Mouse (Mus musculus): ENCODE measurements at regions not wholly inside any gene's neighbourhood (a gene's known extent, or its start where the extent isn't known, plus 50 kb on each side); places are given as distances from the start of the nearest gene placed in this dataset.

DNA sequence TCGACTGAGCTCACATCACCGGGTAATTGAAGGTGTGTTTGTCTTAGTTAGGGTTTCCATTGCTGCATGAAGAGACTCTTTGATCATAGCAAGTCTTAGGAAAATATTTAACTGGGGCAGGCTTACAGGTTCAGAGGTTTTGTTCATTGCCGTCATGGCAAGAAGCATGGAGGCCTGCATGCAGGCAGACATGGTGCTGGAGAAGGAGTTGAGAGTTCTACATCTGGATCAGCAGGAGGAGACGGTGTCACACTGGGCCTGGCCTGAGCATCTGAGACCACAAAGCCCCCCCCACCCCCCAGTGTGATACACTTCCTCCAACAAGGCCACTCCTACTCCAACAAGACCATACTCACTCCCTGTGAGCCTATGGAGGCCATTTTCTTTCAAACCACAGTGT is 61.3 kb upstream of the Cyp1b1 start:
- Histone ChIP-seq H3K9me3 (replicated peaks; ENCODE audit: control insufficient read depth, low read length) (no peaks in the 10 kb centered on the region), H3K9ac (ENCODE audit: low read length) (no peak overlapping the region), H3K36me3 (ENCODE audit: control insufficient read depth, insufficient read depth, low read length) (no peaks in the 10 kb centered on the region), H3K27me3 (replicated peaks; ENCODE audit: control insufficient read depth, insufficient read depth, low read length) (no peaks in the 10 kb centered on the region), H3K27ac (ENCODE audit: low read depth, low read length) (no peak overlapping the region), H3K4me2 (ENCODE audit: low read length) (no peak overlapping the region), H3K4me3 (ENCODE audit: low read depth, low read length) (no peak overlapping the region), H3K4me1 (ENCODE audit: control insufficient read depth, insufficient read depth, low read length) (no peaks in the 10 kb centered on the region)
- ATAC-seq (no peak), DNase-seq (ENCODE audit: low spot score) (no peak)
- 85% methylated on average over 4 of the region's 4 CpGs for WGBS

DNA sequence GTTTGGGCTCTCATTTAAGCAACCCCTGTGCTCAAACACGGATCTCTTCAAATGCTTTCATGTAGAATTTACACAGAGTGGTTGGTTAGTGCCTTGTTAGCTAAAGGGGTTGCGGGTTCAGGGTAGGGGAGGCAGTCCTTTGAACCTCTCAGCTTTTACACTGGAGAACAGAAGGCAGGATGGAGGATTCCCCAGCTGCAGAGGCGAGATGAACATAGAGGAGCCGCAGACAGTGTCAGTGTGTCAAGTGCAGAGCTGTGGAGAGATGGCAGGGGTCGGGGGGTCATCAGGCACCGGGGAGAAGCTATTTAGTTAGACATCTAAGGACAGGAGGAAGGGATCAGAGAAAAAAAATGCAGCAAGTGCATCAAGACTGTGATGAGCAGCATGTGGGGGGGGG is 60.4 kb upstream of the Cyp1b1 start:
- H3K27ac ChIP-seq (ENCODE audit: low read depth, low read length), result no peak overlapping the region
- H3K4me1 ChIP-seq (ENCODE audit: control insufficient read depth, insufficient read depth, low read length), result no peaks in the 10 kb centered on the region
- H3K4me3 ChIP-seq (ENCODE audit: low read depth, low read length), result no peak overlapping the region
- WGBS, result 88% methylated on average over 6 of the region's 6 CpGs
- no peak overlapping the region for H3K9ac ChIP-seq (ENCODE audit: low read length)
- no peaks in the 10 kb centered on the region for H3K9me3 ChIP-seq (replicated peaks; ENCODE audit: control insufficient read depth, low read length)
- H3K4me2 ChIP-seq (ENCODE audit: low read length), result no peak overlapping the region
- ATAC-seq (no peak), DNase-seq (ENCODE audit: low spot score) (no peak)
- H3K27me3 ChIP-seq (replicated peaks; ENCODE audit: control insufficient read depth, insufficient read depth, low read length), result no peaks in the 10 kb centered on the region
- no peaks in the 10 kb centered on the region for H3K36me3 ChIP-seq (ENCODE audit: control insufficient read depth, insufficient read depth, low read length)

GRCm38 (mm10) chr17:79774291-79774690 is 59.4 kb upstream of the Cyp1b1 start:
- H3K4me3 ChIP-seq (ENCODE audit: low read depth, low read length), result no peak overlapping the region
- no peak for ATAC-seq
- no peak overlapping the region for H3K4me2 ChIP-seq (ENCODE audit: low read length)
- no peak overlapping the region for H3K27ac ChIP-seq (ENCODE audit: low read depth, low read length)
- no peaks in the 10 kb centered on the region for H3K36me3 ChIP-seq (ENCODE audit: control insufficient read depth, insufficient read depth, low read length)
- H3K27me3 ChIP-seq (replicated peaks; ENCODE audit: control insufficient read depth, insufficient read depth, low read length), result no peaks in the 10 kb centered on the region
- WGBS, result 83% methylated on average over 1 of the region's 1 CpGs
- no peaks in the 10 kb centered on the region for H3K9me3 ChIP-seq (replicated peaks; ENCODE audit: control insufficient read depth, low read length)
- H3K9ac ChIP-seq (ENCODE audit: low read length), result no peak overlapping the region
- no peaks in the 10 kb centered on the region for H3K4me1 ChIP-seq (ENCODE audit: control insufficient read depth, insufficient read depth, low read length)
- DNase-seq (ENCODE audit: low spot score), result no peak

GRCm38 (mm10) chr17:79772219-79772618 is 57.4 kb upstream of the Cyp1b1 start:
- Histone ChIP-seq H3K4me1 (ENCODE audit: control insufficient read depth, insufficient read depth, low read length) (no peaks in the 10 kb centered on the region), H3K4me2 (ENCODE audit: low read length) (peak overlapping the region; percentile 3; the same call in 1 of the 2 replicates), H3K9ac (ENCODE audit: low read length) (no peak overlapping the region), H3K27me3 (replicated peaks; ENCODE audit: control insufficient read depth, insufficient read depth, low read length) (no peaks in the 10 kb centered on the region), H3K9me3 (replicated peaks; ENCODE audit: control insufficient read depth, low read length) (no peaks in the 10 kb centered on the region), H3K27ac (ENCODE audit: low read depth, low read length) (no peak overlapping the region), H3K4me3 (ENCODE audit: low read depth, low read length) (no peak overlapping the region), H3K36me3 (ENCODE audit: control insufficient read depth, insufficient read depth, low read length) (no peaks in the 10 kb centered on the region)
- 61% methylated on average over 4 of the region's 4 CpGs for WGBS
- ATAC-seq (no peak), DNase-seq (ENCODE audit: low spot score) (no peak)

GRCm38 (mm10) chr17:79771727-79772126 is 56.9 kb upstream of the Cyp1b1 start:
- no peaks in the 10 kb centered on the region for H3K27me3 ChIP-seq (replicated peaks; ENCODE audit: control insufficient read depth, insufficient read depth, low read length)
- DNase-seq (ENCODE audit: low spot score), result peak; percentile 49
- WGBS, result 9% methylated on average over 10 of the region's 10 CpGs
- H3K4me1 ChIP-seq (ENCODE audit: control insufficient read depth, insufficient read depth, low read length), result no peaks in the 10 kb centered on the region
- H3K4me2 ChIP-seq (ENCODE audit: low read length), result peak overlapping the region; percentile 3; the same call in 1 of the 2 replicates
- no peak overlapping the region for H3K27ac ChIP-seq (ENCODE audit: low read depth, low read length)
- ATAC-seq, result peak; percentile 57; the same call in 1 of the 2 replicates
- H3K4me3 ChIP-seq (ENCODE audit: low read depth, low read length), result no peak overlapping the region
- no peaks in the 10 kb centered on the region for H3K36me3 ChIP-seq (ENCODE audit: control insufficient read depth, insufficient read depth, low read length)
- no peak overlapping the region for H3K9ac ChIP-seq (ENCODE audit: low read length)
- no peaks in the 10 kb centered on the region for H3K9me3 ChIP-seq (replicated peaks; ENCODE audit: control insufficient read depth, low read length)

DNA sequence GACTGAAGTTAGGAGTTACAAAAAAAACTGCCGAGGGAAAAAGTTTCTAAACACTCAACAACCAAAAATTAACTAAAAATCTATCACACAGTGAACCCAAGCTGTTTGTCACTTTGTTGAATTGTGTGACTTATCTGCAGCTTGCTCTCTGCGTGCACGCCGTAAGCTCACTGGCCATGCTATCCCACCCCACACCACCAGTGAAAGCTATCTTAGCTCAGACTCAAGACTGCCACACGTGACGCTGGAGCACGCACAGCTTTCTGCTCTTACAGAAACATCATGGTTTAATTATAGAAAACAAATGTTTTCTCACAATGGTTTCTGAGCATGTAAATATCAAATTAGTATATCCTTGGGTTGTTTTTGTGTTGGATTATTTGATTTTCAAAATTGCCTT is 56.0 kb upstream of the Cyp1b1 start:
- no peaks in the 10 kb centered on the region for H3K4me1 ChIP-seq (ENCODE audit: control insufficient read depth, insufficient read depth, low read length)
- H3K27ac ChIP-seq (ENCODE audit: low read depth, low read length), result no peak overlapping the region
- DNase-seq (ENCODE audit: low spot score) (no peak), ATAC-seq (no peak)
- H3K27me3 ChIP-seq (replicated peaks; ENCODE audit: control insufficient read depth, insufficient read depth, low read length), result no peaks in the 10 kb centered on the region
- no peaks in the 10 kb centered on the region for H3K36me3 ChIP-seq (ENCODE audit: control insufficient read depth, insufficient read depth, low read length)
- H3K9me3 ChIP-seq (replicated peaks; ENCODE audit: control insufficient read depth, low read length), result no peaks in the 10 kb centered on the region
- WGBS, result 85% methylated on average over 7 of the region's 7 CpGs
- H3K9ac ChIP-seq (ENCODE audit: low read length), result no peak overlapping the region
- no peak overlapping the region for H3K4me2 ChIP-seq (ENCODE audit: low read length)
- no peak overlapping the region for H3K4me3 ChIP-seq (ENCODE audit: low read depth, low read length)

DNA sequence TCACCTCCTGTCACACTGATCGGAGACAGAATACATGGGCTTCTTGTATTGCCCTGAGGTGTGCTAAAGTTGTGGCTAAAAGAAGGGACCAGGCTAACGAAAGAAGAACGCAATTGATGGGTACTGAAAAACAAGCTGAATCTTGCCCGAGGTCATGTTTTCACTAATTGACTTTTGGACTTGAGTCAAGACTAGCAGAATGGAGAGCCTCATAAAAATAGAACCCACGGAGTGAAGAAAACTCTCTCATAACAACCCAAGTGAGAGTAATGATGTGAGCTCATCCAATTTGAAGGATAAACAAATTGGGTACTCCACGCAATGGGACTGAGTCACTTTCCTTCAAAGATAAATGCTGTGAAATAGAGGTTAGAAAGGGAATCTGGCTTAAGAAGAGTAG is 55.0 kb upstream of the Cyp1b1 start:
- Histone ChIP-seq H3K4me3 (ENCODE audit: low read depth, low read length) (no peak overlapping the region), H3K36me3 (ENCODE audit: control insufficient read depth, insufficient read depth, low read length) (no peaks in the 10 kb centered on the region), H3K27ac (ENCODE audit: low read depth, low read length) (no peak overlapping the region), H3K4me1 (ENCODE audit: control insufficient read depth, insufficient read depth, low read length) (no peaks in the 10 kb centered on the region), H3K9ac (ENCODE audit: low read length) (no peak overlapping the region), H3K4me2 (ENCODE audit: low read length) (no peak overlapping the region), H3K27me3 (replicated peaks; ENCODE audit: control insufficient read depth, insufficient read depth, low read length) (no peaks in the 10 kb centered on the region), H3K9me3 (replicated peaks; ENCODE audit: control insufficient read depth, low read length) (no peaks in the 10 kb centered on the region)
- 51% methylated on average over 6 of the region's 6 CpGs for WGBS
- ATAC-seq (no peak), DNase-seq (ENCODE audit: low spot score) (no peak)

DNA sequence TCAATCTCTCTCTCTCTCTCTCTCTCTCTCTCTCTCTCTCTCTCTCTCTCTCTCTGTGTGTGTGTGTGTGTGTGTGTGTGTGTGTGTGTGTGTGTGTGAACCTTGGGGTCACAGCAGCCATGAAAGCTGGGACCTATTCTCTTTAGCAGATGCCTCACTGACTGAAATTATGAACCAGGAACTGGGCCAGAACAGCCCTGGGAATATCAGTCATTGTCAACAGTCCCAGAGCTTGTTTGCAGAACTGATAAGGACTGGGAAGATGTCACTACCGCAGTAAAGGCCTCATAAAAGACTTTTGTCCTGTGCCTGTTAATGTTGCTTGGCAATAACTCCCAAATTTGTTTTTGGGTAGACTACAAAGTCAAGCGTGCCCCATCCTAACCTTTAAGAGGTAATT is 53.2 kb upstream of the Cyp1b1 start:
- no peak overlapping the region for H3K27ac ChIP-seq (ENCODE audit: low read depth, low read length)
- ATAC-seq (no peak), DNase-seq (ENCODE audit: low spot score) (no peak)
- H3K9ac ChIP-seq (ENCODE audit: low read length), result no peak overlapping the region
- 73% methylated on average over 2 of the region's 2 CpGs for WGBS
- H3K4me2 ChIP-seq (ENCODE audit: low read length), result no peak overlapping the region
- H3K9me3 ChIP-seq (replicated peaks; ENCODE audit: control insufficient read depth, low read length), result no peaks in the 10 kb centered on the region
- H3K4me1 ChIP-seq (ENCODE audit: control insufficient read depth, insufficient read depth, low read length), result no peaks in the 10 kb centered on the region
- no peaks in the 10 kb centered on the region for H3K27me3 ChIP-seq (replicated peaks; ENCODE audit: control insufficient read depth, insufficient read depth, low read length)
- H3K36me3 ChIP-seq (ENCODE audit: control insufficient read depth, insufficient read depth, low read length), result no peaks in the 10 kb centered on the region
- H3K4me3 ChIP-seq (ENCODE audit: low read depth, low read length), result no peak overlapping the region

GRCm38 (mm10) chr17:79765061-79765794 is 50.4 kb upstream of the Cyp1b1 start:
- WGBS, result 69% methylated on average over 7 of the region's 7 CpGs
- no peaks in the 10 kb centered on the region for H3K27me3 ChIP-seq (replicated peaks; ENCODE audit: control insufficient read depth, insufficient read depth, low read length)
- peak; percentile 31 for DNase-seq (ENCODE audit: low spot score)
- H3K9me3 ChIP-seq (replicated peaks; ENCODE audit: control insufficient read depth, low read length), result no peaks in the 10 kb centered on the region
- no peak for ATAC-seq
- no peak overlapping the region for H3K4me3 ChIP-seq (ENCODE audit: low read depth, low read length)
- H3K4me1 ChIP-seq (ENCODE audit: control insufficient read depth, insufficient read depth, low read length), result no peaks in the 10 kb centered on the region
- H3K27ac ChIP-seq (ENCODE audit: low read depth, low read length), result no peak overlapping the region
- no peak overlapping the region for H3K4me2 ChIP-seq (ENCODE audit: low read length)
- no peaks in the 10 kb centered on the region for H3K36me3 ChIP-seq (ENCODE audit: control insufficient read depth, insufficient read depth, low read length)
- H3K9ac ChIP-seq (ENCODE audit: low read length), result no peak overlapping the region

All from forebrain, embryonic 14.5 days (tissue).